Mouse (Mus musculus) embryonic facial prominence, embryonic 13.5 days (tissue): ENCODE measurements around the gene Ston1. TPM values are rescaled to one million over a fixed set of nuclear protein-coding genes. Genes with fewer than 3 reads are reported as not detected.

Experiments used
- ATAC-seq: fragments of 200-750 bp; cut with Nextera tagmentation; 2 replicates; pipeline ENCODE4 v1.8.0; 2017; ENCODE audit warnings: low read depth; ENCODE audit not compliant: insufficient number of reproducible peaks, insufficient read depth, low FRiP score, low TSS enrichment
- H3K27ac ChIP-seq: fragments of 300-500 bp; sonication (generic); 2 replicates; pipeline ENCODE4 v1.5.1; 2015; ENCODE audit warnings: moderate library complexity, mild to moderate bottlenecking, inconsistent platforms
- H3K27me3 ChIP-seq: fragments of 300-500 bp; sonication (generic); 2 replicates; pipeline ENCODE4 v1.6.1; 2015; ENCODE audit warnings: mild to moderate bottlenecking, inconsistent platforms
- H3K36me3 ChIP-seq: fragments of 300-500 bp; sonication (generic); 2 replicates; pipeline ENCODE4 v1.6.1; 2015; ENCODE audit warnings: mild to moderate bottlenecking, inconsistent platforms
- H3K4me1 ChIP-seq: fragments of 300-500 bp; sonication (generic); 2 replicates; pipeline ENCODE4 v1.6.1; 2015; ENCODE audit warnings: inconsistent platforms
- H3K4me2 ChIP-seq: fragments of 300-500 bp; sonication (generic); 2 replicates; pipeline ENCODE4 v1.6.1; 2015; ENCODE audit warnings: moderate library complexity, mild to moderate bottlenecking, inconsistent platforms
- H3K4me3 ChIP-seq: fragments of 300-500 bp; sonication (generic); 2 replicates; pipeline ENCODE4 v1.5.1; 2015; ENCODE audit warnings: mild to moderate bottlenecking, inconsistent platforms
- H3K9ac ChIP-seq: fragments of 300-500 bp; sonication (generic); 2 replicates; pipeline ENCODE4 v1.6.1; 2015; ENCODE audit warnings: mild to moderate bottlenecking, inconsistent platforms
- H3K9me3 ChIP-seq: fragments of 300-500 bp; sonication (generic); 2 replicates; pipeline ENCODE4 v1.6.1; 2016; ENCODE audit warnings: inconsistent platforms
- WGBS: fragments of 180-500 bp; shearing (Covaris S2); methylation state at CpG from one replicate; pipeline ENCODE4 v1.1.7; 2015; ENCODE audit warnings: mixed read lengths; 5-methylcytosine and 5-hydroxymethylcytosine counted together
- polyA plus RNA-seq: library from polyadenylated mRNA; unstranded; fragments of >200 nt; fragmentation: Nextera tagmentation; extraction: Ambion mirVana; gene quantifications from 2 replicates; pipeline ENCODE4 v1.2.1, GENCODE M21; 2015

Ston1 gene
- polyA plus RNA-seq, 1 experiment from 2014 or later, result 9.6 TPM

DNA sequence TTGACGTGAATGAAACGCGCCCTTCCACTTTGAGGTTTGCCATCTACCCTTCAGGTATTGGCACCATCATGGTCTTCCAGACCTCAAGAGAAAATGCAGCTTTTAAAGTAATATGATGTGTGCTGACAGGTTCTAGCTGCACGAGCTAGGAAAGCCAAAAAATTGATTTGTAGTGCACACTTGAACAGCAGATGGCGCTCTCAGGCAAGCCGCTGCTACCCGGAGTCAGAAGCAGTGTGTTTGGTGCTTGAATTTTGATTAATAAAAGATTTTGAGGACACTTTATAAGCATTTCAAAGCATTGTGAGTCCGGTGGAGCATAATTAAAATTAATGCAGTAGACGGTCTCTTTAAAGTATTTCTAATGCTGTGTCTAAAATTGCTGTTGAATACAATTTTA lies 54.5 kb downstream of the Ston1 start:
- Histone ChIP-seq H3K36me3 (peaks cover 14% of the 10 kb centered on the region), H3K4me2 (no peak overlapping the region), H3K27me3 (0 out of 2 replicates have a peak, but pooled peaks cover 4% of the 10 kb centered on the region), H3K4me3 (no peak overlapping the region), H3K9me3 (no peaks in the 10 kb centered on the region), H3K9ac (no peak overlapping the region), H3K27ac (no peak overlapping the region), H3K4me1 (no peaks in the 10 kb centered on the region)
- WGBS, result 5% methylated on average over 9 of the region's 9 CpGs
- ATAC-seq, result no peak

DNA sequence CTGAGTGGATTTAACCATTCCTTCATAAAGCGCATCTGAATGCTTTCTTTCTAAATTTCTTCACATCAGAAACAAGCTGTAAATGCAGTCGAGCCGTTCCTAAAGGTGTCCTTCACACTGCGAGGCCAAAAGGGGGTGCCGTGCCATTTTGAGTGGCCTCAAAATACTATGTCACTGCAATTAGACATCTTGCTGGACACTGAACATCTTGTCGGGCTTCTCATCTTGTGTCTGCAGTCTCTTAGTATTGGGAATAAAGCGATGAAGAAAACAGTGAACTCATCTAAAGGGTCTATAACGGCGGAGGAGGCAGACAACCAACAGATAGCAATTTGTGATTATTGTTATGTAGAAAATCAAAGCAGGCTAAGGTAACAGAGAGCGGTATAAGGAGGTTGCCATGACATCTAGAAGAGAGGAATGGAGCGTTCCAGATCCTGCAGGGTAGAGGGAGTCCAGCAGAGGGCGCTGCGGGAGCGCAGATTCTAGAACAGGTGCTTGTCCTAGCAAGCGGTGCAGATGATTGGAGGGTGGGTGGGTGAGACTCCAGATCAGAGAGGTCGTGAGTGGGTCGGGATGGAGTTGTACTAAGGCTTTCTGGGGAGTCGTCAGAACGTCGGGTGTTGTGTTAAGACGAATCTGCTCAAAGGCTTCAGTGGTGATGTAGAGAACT lies 55.4 kb downstream of the Ston1 start:
- Histone ChIP-seq H3K36me3 (peaks cover 13% of the 10 kb centered on the region), H3K9me3 (no peaks in the 10 kb centered on the region), H3K4me3 (no peak overlapping the region), H3K4me2 (no peak overlapping the region), H3K27ac (no peak overlapping the region), H3K9ac (no peak overlapping the region), H3K4me1 (no peaks in the 10 kb centered on the region), H3K27me3 (0 out of 2 replicates have a peak, but pooled peaks cover 4% of the 10 kb centered on the region)
- ATAC-seq, result no peak
- 22% methylated on average over 21 of the region's 21 CpGs for WGBS

DNA sequence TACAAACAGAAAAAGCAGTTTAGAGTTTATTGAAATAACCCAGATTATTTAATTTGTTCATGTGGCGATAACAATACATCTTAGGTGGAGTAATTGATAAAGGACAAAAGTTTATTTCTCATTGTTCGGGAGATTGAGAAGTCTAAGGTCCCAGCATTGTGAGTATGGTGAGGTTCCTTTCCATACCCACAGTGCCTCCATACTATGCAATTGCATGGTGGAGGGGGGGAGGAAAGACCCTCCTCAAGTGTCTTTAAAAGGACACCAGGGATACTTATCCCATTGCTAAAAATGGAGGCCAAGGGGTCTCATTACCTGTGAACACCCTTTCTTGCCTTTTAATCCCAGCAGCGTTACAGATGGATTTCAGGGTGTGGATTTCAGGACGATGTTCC lies 55.9 kb downstream of the Ston1 start:
- 81% methylated on average over 4 of the region's 4 CpGs for WGBS
- Histone ChIP-seq H3K9me3 (no peaks in the 10 kb centered on the region), H3K36me3 (peaks cover 8% of the 10 kb centered on the region), H3K27me3 (0 out of 2 replicates have a peak, but pooled peaks cover 4% of the 10 kb centered on the region), H3K4me3 (no peak overlapping the region), H3K4me2 (no peak overlapping the region), H3K9ac (no peak overlapping the region), H3K4me1 (no peaks in the 10 kb centered on the region), H3K27ac (no peak overlapping the region)
- no peak for ATAC-seq

DNA sequence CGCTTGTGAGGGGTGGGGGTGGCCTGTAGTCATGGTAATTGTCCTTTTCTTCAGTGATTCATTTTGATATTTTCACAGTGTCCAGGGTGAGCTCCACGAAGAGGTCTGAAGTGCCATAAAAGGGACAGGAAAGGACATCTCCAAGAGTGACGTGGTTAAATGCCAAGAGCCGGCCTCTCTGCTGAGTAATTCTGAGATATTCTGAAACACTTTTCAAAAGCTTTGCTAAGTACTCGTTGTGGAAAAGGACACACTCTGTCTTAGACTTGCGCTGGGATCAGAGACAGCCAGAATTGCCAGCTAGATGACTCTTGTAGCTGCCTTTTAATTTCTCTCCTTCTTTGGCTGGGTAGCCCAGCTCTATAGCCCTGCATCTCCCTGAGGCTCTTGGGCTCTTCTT lies 61.0 kb downstream of the Ston1 start:
- Histone ChIP-seq H3K9me3 (no peaks in the 10 kb centered on the region), H3K36me3 (no peaks in the 10 kb centered on the region), H3K4me3 (no peak overlapping the region), H3K4me2 (no peak overlapping the region), H3K4me1 (no peaks in the 10 kb centered on the region), H3K27ac (no peak overlapping the region), H3K27me3 (no peaks in the 10 kb centered on the region), H3K9ac (no peak overlapping the region)
- 80% methylated on average over 6 of the region's 6 CpGs for WGBS
- no peak for ATAC-seq

DNA sequence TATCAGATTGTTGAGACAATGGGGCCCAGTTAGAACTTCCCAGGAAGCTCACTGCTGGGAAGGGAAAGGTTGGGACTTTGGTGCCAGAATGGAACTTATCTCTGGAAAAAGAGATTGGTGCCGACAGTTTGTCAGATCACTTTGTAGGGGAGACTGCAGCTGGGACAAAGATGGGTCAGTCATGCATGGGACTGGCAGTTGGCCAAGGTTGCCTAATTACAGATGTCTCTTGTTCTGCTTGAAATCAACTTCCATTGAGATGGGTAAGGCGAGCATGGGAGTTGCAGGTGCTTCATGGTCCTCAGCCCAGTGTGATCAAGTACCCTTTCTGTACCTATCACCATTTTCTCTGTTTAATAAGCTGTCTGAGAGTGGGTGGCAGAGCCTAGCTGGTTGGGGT lies 68.6 kb downstream of the Ston1 start:
- no peaks in the 10 kb centered on the region; the same call in 1 of the 2 replicates for H3K27me3 ChIP-seq
- no peak overlapping the region for H3K9ac ChIP-seq
- H3K4me3 ChIP-seq, result no peak overlapping the region
- no peak overlapping the region for H3K4me2 ChIP-seq
- H3K4me1 ChIP-seq, result peaks cover 17% of the 10 kb centered on the region
- no peaks in the 10 kb centered on the region for H3K9me3 ChIP-seq
- no peaks in the 10 kb centered on the region for H3K36me3 ChIP-seq
- WGBS, result 77% methylated on average over 2 of the region's 2 CpGs
- no peak overlapping the region for H3K27ac ChIP-seq
- no peak for ATAC-seq

DNA sequence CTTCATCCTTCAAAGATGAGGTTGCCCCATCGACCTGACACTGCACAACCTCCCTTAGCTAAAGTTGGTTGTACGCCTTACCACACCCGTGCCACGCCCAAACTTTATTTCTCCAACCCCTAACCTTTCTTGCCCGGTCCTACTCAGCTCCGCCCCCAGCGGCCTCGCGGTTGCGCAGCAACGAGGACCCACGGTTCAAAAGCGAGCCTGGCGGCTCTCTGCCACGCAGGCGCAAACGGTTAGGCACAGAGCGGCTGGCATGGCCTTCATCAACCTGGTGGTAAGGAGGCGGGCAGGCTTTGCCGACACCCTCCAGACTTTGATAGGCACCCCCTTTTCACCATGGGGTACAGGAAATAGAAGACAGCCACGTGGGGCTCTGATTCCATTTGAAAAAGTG lies 71.0 kb downstream of the Ston1 start, which contains the start of gene Gtf2a1l:
Gtf2a1l (plus strand) TSS at position 209 of the 400 bp plus-strand sequence.
- peaks cover 17% of the 10 kb centered on the region for H3K4me1 ChIP-seq

DNA sequence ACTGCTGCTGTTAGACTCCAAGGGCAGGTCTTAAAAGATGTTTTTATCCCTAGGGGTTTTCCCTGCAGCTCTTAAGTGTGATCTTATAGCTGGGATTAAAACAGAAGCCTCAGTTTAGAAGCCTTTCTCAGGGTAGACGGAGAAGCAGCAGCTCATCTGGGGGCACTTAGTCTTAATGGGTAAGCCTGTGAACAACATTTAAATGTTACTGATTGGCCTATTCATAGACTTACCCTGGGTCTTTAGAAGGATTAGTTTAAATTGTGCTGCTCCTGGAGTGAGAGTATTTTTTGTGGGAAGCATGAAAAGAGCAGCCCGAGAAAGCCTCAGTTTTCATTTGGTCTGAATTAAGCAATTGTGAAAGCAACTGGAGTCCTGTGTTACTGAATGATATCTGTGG lies 72.4 kb downstream of the Ston1 start:
- no peak overlapping the region for H3K9ac ChIP-seq
- no peak for ATAC-seq
- H3K9me3 ChIP-seq, result no peaks in the 10 kb centered on the region
- no peak overlapping the region for H3K4me2 ChIP-seq
- H3K27me3 ChIP-seq, result no peaks in the 10 kb centered on the region; the same call in 1 of the 2 replicates
- WGBS, result 16% methylated on average over 2 of the region's 2 CpGs
- no peaks in the 10 kb centered on the region for H3K36me3 ChIP-seq
- no peak overlapping the region for H3K4me3 ChIP-seq
- no peak overlapping the region; the same call in 1 of the 2 replicates for H3K27ac ChIP-seq
- peaks cover 17% of the 10 kb centered on the region for H3K4me1 ChIP-seq

More for the DNA sequence above, 71.0 kb downstream of the Ston1 start, which contains the start of gene Gtf2a1l:
- Histone ChIP-seq H3K36me3 (no peaks in the 10 kb centered on the region), H3K9me3 (no peaks in the 10 kb centered on the region), H3K27me3 (no peaks in the 10 kb centered on the region; the same call in 1 of the 2 replicates), H3K27ac (no peak within 1 kb of the TSS), H3K9ac (no peak within 1 kb of the TSS), H3K4me3 (peak within 1 kb of the TSS; percentile 4; the same call in 1 of the 2 replicates), H3K4me2 (peak within 1 kb of the TSS; percentile 50)
- 34% methylated on average over 21 of the region's 21 CpGs for WGBS
- no peak for ATAC-seq

DNA sequence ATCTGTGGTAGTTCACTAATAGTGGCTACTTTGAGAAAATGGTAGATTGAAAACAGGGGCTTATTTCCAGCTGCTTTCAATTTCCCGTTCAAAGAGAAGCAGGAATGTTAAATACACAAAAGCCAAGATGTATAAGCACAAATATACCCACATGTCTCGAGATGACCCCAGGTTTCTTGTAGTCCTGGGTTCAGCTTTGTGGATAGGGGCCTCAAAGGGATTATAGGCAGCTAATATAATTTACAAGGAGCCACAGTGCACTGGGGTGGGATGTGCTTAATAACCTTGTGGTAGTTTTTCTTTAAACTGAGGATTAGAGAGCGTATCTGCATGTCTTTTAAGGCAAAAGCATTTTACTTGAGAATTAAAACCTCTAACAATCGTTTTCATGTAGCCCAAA lies 73.3 kb downstream of the Ston1 start:
- Histone ChIP-seq H3K4me2 (no peak overlapping the region), H3K4me3 (no peak overlapping the region), H3K9me3 (no peaks in the 10 kb centered on the region), H3K36me3 (no peaks in the 10 kb centered on the region), H3K27me3 (no peaks in the 10 kb centered on the region; the same call in 1 of the 2 replicates), H3K9ac (no peak overlapping the region), H3K27ac (no peak overlapping the region), H3K4me1 (peaks cover 17% of the 10 kb centered on the region)
- no peak for ATAC-seq
- 13% methylated on average over 4 of the region's 4 CpGs for WGBS

DNA sequence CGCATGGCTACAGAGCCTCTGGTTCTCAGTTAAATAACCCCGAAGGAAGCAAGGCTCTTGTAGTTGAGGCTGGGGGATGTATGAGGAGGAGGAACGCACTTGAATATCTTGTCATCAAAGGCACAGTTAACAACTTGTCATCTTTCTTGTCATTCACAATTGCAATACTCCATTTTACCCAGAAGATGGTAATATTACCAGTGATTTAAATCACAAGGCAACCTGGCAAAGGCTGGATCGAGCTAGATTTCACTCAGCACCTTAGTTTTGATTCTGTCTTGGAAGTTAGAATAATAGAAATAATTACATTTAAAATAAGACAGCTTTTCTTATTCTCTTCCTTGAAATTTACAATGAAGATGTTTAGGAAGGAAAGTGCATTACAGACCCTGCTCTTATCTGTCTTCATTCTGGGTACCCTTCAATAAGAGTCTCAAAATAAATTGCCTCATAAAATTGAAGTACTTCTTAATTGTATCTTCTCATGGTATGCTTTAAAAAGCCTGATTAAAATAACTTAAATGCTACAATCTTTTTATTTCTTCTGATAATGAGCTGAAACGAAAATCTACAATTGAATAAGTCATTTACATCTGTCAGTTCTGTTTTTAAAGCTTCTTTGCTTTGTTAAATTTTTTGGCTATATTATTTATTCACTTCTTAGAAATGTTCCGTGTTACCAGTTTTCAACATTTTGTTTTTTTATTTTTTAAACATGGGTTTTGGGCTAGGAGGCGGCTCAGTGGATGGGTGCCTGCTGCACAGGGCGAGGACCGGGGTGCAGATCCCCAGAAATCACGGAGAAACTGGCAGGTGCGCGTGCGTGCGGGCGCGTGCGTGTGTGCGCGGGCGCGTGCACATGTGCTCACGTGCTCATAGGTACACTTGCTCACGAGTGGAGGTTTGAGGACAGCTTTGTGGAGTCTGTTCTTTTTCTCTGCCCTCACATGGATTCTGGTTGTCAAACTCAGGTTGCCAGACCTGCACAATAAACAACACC lies 78.1 kb downstream of the Ston1 start:
- WGBS, result 90% methylated on average over 23 of the region's 23 CpGs
- no peak overlapping the region for H3K27ac ChIP-seq
- H3K4me1 ChIP-seq, result peaks cover 3% of the 10 kb centered on the region
- H3K4me2 ChIP-seq, result no peak overlapping the region
- no peaks in the 10 kb centered on the region for H3K9me3 ChIP-seq
- no peaks in the 10 kb centered on the region for H3K27me3 ChIP-seq
- ATAC-seq, result no peak
- no peak overlapping the region for H3K4me3 ChIP-seq
- H3K36me3 ChIP-seq, result no peaks in the 10 kb centered on the region
- H3K9ac ChIP-seq, result no peak overlapping the region

DNA sequence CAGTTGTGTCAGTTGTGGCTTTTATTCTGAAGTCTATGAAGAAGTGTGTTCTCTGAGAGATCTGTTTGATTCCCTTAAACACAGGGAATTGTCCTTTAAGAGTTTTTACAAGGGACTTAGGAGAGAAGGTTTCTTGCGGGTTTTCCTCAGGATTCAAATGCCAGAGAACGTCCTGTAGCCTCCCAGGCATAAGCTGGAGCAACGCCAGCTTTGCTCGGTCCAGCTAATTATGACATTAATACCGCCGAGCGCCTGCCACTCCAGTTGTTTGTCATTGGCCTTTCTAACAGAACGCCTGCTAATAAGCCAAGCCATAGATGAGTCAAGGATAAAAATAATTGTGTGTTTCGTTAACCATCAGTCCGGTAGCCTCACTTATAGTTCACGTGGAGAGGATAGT lies 90.7 kb downstream of the Ston1 start:
- no peaks in the 10 kb centered on the region for H3K27me3 ChIP-seq
- no peak overlapping the region for H3K9ac ChIP-seq
- no peaks in the 10 kb centered on the region for H3K4me1 ChIP-seq
- ATAC-seq, result no peak
- H3K4me3 ChIP-seq, result no peak overlapping the region
- no peaks in the 10 kb centered on the region for H3K36me3 ChIP-seq
- H3K9me3 ChIP-seq, result no peaks in the 10 kb centered on the region
- no peak overlapping the region for H3K4me2 ChIP-seq
- no peak overlapping the region for H3K27ac ChIP-seq
- WGBS, result 57% methylated on average over 11 of the region's 11 CpGs

DNA sequence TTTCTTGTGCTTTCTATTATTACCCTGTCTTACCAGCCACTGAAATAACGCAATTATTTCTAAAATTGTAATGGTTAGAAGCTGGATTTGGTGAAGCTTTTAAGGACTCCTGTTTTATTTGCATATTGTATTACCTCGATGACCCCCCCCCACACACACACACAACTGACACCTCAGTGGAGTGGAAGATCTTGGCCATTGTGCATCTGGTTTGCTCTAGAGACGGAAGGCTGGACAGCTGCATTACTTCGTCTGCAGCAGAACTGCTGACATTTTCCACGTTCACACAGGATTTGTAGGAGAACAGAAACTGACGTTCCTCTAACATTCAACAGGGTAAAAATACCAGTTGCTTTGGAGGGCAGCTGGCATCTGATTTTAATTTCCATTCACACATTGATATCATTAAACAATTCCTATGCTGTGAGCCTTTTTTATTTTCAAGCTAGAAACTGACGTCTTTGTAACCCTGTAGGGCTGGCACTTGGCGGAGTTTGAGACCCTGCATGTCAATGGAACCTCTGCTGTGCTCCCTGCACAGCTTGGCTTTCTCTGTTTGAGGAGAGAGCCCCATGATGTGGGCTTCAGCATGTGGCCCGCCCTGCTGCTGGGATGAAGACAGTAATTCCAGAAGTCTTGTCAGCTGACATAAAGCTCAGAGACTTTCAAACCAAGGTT lies 99.3 kb downstream of the Ston1 start:
- peak overlapping the region; percentile 55; the same call in 1 of the 2 replicates for H3K27ac ChIP-seq
- 0 out of 2 replicates have a peak, but pooled peaks cover 5% of the 10 kb centered on the region for H3K27me3 ChIP-seq
- H3K4me1 ChIP-seq, result peaks cover 10% of the 10 kb centered on the region; the same call in 1 of the 2 replicates
- H3K4me2 ChIP-seq, result peak overlapping the region; percentile 37
- peak; percentile 43; the same call in 1 of the 2 replicates for ATAC-seq
- H3K9me3 ChIP-seq, result no peaks in the 10 kb centered on the region
- no peak overlapping the region for H3K9ac ChIP-seq
- H3K4me3 ChIP-seq, result no peak overlapping the region
- H3K36me3 ChIP-seq, result no peaks in the 10 kb centered on the region
- 33% methylated on average over 9 of the region's 9 CpGs for whole genome bisulfite sequencing
